Mouse (Mus musculus) lung, adult 10 weeks (tissue): Measurements from ENCODE around the gene Olfr351. TPM values are rescaled to one million over a fixed set of nuclear protein-coding genes. Genes with fewer than 3 reads are reported as not detected.

Experiments
- polyA plus RNA-seq: library from polyadenylated mRNA; stranded (reverse); fragments of 350-450 nt; fragmentation: Illumina TruSeq; extraction: RNeasy Lipid Tissue Mini Kit (QIAGEN cat#74804); gene quantifications from one replicate; pipeline ENCODE4 v1.2.3, GENCODE M21; 2014; ENCODE audit warnings: low read depth, low replicate concordance; ENCODE audit not compliant: insufficient read depth

Olfr351 gene
- polyA plus RNA-seq = not detected

DNA sequence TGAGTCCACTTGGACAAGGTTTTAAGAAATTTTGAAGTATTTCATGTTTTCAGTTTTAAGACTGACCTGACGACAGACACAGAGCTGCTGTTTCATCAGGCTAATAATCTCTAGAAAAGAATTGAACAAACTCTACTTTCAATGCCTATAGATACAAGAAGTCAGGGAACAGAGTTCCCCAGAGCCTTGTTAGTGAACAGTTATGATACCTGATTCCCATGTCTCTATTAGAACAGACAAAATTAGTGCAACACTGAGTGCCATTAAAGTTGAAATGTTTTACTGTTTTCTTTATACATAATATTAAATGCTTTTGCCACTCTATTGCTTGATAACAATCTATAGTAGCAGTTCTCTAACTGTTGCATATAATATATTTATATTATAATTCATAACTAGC lies at the start of gene Olfr351:
Gene Olfr351 (minus strand): TSS at position 101 of the 400 bp plus-strand sequence.

DNA sequence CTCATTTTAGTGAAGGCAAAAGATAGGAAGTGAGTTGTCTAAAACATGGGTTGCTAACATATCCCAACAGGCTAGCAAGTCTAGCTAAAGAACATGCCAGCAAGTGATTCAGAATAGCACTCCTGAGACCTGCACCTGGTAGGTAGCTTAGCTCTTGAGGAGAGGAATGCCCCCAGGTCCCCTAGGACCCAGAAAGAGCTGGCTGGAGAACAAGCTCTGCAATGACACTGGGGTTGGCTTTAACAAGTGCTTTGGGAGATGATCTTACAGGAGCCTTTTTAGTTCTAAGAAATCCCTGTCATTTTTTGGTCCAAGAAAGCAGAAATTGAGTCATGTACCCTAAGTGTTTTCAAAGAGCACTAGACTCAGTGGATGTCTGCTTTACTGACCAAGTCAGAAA lies 42.9 kb upstream of the Olfr351 start, which contains the start of gene Olfr354:
Gene Olfr354 (plus strand): TSS at position 301 of the 400 bp plus-strand sequence.

DNA sequence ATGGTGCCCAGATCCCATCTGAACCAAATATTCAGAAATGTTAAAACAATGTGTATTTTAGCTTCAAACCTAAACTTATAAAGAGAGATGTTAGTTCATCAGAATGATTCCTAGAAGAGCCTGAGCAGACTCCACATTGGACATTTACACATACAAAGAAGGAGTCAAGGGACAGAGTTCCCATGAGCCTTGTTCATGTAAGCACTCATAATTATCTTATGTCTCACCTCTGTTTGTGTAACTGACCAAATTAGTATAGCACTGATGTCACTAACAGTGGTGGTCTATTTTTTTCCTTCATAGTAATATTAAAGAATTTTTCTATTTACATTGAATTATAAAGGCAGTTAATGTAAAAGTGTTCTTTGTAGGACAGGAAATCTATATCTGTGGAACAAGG lies 30.4 kb upstream of the Olfr351 start, which contains the start of gene Olfr353:
Gene Olfr353 (minus strand): TSS at position 101 of the 400 bp plus-strand sequence.

DNA sequence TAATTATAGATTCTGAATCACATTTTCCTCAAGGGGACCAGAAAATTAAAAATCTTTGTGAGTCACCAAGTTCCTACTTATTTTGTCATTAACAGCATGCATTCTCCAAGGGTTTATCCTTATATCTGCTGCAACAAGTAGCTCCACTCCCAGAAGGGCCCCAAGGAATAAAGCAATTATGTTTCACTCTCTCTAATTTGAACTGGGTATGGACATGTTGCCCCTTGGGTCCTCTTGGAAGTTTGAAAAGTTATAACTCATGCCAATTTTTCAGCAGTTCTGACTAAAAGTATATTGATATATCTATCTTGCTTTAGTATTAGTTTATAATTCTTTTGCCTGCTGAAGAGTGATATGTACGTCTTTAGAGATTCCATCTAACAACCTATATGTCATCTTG lies 5.7 kb upstream of the Olfr351 start, which contains the start of gene Olfr352:
Gene Olfr352 (plus strand): TSS at position 301 of the 400 bp plus-strand sequence.

DNA sequence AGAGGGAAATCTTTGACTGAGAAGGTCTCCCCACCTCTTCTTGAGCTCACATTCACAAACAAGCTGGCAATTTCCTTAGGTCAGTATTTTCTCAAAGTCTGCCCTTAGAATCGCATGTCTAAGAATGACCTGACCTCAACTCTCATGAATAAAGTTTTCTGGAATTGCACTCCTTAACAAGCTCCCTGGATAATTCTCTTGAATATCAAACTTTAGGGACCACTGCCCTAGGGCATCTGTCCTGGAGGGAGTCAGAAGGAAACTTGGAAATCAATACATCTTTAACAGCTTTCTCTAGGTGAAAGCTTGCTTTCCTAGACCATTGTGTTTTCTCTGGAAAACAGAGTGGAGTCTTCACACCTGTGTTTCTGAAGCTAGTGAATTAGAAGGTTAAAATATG lies 16.4 kb downstream of the Olfr351 start, which contains the start of gene Olfr350:
Gene Olfr350 (plus strand): TSS at position 301 of the 400 bp plus-strand sequence.

DNA sequence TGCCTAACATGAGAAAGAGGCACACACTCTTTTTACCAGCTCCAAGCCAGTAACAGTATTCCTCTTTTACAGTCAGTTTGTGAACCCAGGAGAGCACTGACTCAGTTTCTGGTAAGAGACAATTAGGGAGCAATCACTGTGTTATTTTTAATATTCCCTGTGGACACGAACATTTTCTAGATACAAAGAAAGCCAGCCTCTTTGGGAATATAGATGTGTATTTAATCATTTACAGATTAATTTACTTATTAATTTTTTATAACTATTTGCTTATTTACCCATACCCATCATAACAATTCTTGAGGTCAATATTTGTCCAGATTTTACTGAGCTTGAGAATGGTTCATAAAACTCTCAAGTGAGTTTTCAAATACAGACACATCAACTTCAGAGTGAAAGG lies 45.5 kb downstream of the Olfr351 start, which contains the start of gene Olfr3:
Gene Olfr3 (minus strand): TSS at position 101 of the 400 bp plus-strand sequence.

Other genes with a start within 250 kb of the Olfr351 start
- gene Olfr345, start 222.6 kb downstream of the Olfr351 start, polyA plus RNA-seq = not detected
- gene Olfr346, start 176.9 kb downstream of the Olfr351 start, polyA plus RNA-seq = not detected
- not detected for gene Olfr347, start 130.8 kb downstream of the Olfr351 start, polyA plus RNA-seq
- not detected for gene Olfr348, start 78.4 kb downstream of the Olfr351 start, polyA plus RNA-seq
- not detected for gene Olfr50, start 72.1 kb downstream of the Olfr351 start, polyA plus RNA-seq
- not detected for gene Olfr3, start 45.6 kb downstream of the Olfr351 start, polyA plus RNA-seq
- gene Olfr350, start 16.4 kb downstream of the Olfr351 start, polyA plus RNA-seq = not detected
- gene Olfr352, start 5.8 kb upstream of the Olfr351 start, polyA plus RNA-seq = not detected
- not detected for gene Olfr353, start 30.3 kb upstream of the Olfr351 start, polyA plus RNA-seq
- gene Olfr354, start 43.0 kb upstream of the Olfr351 start, polyA plus RNA-seq = not detected
- gene Olfr355, start 66.2 kb upstream of the Olfr351 start, polyA plus RNA-seq = not detected
- not detected for gene Olfr356, start 74.5 kb upstream of the Olfr351 start, polyA plus RNA-seq
- not detected for gene Olfr357, start 131.2 kb upstream of the Olfr351 start, polyA plus RNA-seq
- not detected for gene Olfr358, start 146.7 kb upstream of the Olfr351 start, polyA plus RNA-seq
- gene Olfr360, start 203.1 kb upstream of the Olfr351 start, polyA plus RNA-seq = not detected
- not detected for gene Olfr361, start 226.6 kb upstream of the Olfr351 start, polyA plus RNA-seq